Mouse (Mus musculus): ENCODE results near the gene U2af1. TPM values are rescaled to one million over a fixed set of nuclear protein-coding genes. Genes with fewer than 3 reads are reported as not detected.
"Not testable (repeated sequence)": the region's sequence is repeated elsewhere in the genome, so short reads cannot be mapped to it uniquely, and the experiment has no call there.

U2af1 gene
- total RNA-seq, 2 experiments from 2014 or later = 57.1 to 65.9 TPM

DNA sequence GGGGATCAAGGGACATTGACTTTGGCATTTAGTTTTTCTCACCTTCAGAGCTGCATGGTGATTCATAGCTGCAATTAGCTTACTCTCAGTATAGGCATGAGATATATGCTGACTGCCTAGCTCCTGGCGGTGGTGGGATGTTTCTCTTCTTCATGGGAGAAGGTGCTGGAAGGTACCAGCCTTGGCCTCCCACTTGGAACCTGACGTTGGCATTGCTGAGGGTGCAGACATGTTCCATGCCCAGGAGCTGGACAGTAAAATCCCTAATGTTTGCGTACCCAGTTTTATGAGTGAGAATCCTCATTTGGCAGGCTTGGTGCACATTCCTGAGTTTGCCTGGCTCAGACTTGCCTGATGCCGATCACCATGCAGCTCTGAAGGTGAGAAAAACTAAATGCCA, 35.6 kb downstream of the U2af1 start:
- no peak for DNase-seq

GRCm38 (mm10) chr17:31613086-31613755, 45.5 kb downstream of the U2af1 start:
- DNase-seq = no peak

DNA sequence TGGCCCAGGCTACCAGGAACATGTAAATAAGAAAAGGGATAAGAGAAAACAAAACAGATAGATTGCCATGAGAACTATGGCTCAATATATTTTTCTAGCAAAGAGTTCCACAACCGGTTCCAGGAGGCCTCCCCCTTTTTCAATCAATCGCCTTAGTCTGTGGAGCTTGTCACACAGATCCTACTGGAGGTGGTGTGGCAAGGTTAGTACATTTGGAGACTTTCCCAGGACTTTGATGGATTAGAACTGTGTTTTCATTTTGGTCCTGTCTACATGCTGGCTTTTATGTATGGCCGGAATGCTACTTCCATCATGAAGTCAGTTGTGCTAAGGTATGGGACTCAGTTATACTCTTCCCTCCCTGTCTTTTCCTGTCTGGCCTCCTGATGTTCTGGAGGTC, 48.8 kb downstream of the U2af1 start:
- no peak for DNase-seq

GRCm38 (mm10) chr17:31609173-31609572, 49.5 kb downstream of the U2af1 start:
- not testable (repeated sequence) for DNase-seq

- DNase-seq = no peak
Measured at GRCm38 (mm10) chr17:31607256-31607951, 51.3 kb downstream of the U2af1 start.

- DNase-seq = no peak
Measured at GRCm38 (mm10) chr17:31606424-31606823, 52.3 kb downstream of the U2af1 start.

DNA sequence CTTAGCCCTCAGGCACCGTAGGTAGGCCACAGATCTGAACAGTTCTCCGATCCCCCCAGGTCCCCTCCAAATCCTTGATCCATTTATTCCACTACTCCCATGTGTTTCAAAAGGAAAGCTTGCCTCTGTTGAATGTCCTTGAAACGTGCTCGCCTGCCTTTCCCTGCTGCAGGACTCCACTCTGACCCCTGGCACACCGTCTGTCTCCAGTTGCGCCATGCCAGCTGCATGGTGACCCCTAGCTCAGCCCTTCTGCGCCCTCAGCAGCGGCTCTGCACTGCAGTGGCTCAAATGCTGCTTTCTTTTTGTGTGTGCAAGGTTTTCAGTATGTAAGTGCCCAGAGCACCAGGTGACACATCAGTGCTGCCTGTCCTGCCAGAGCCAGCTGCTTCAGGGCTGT, 60.1 kb downstream of the U2af1 start:
- DNase-seq = no peak

GRCm38 (mm10) chr17:31597957-31598356, 60.7 kb downstream of the U2af1 start:
- DNase-seq = no peak

Other genes with a start within 250 kb of the U2af1 start
- gene Wdr4, start 138.9 kb downstream of the U2af1 start, total RNA-seq (2021) = 1 to 10 TPM; 5.1 to 6.7 TPM
- 100 to 1,000 TPM; 458 to 461 TPM for gene Ndufv3, start 138.8 kb downstream of the U2af1 start, total RNA-seq (2021)
- gene Pknox1, start 94.2 kb downstream of the U2af1 start, total RNA-seq (2021) = 1 to 10 TPM; 5.9 to 7.0 TPM
- 1 to 10 TPM in 1 of 2 experiments, under 1 TPM in 1; 0.59 to 1.7 TPM for gene Cbs, start 21.7 kb downstream of the U2af1 start, total RNA-seq (2021)
- gene Cryaa, start 18.9 kb upstream of the U2af1 start, total RNA-seq (2021) = not detected
- 10 to 100 TPM; 17.2 to 19.6 TPM for gene Sik1, start 196.9 kb upstream of the U2af1 start, total RNA-seq (2021)

Measured in gastrocnemius, postnatal 25 days (tissue).